Mouse (Mus musculus): ENCODE measurements around the gene Gli2.

GRCm38 (mm10) chr1:118976596-118976995 is 76.8 kb downstream of the Gli2 start:
- TF ChIP-seq CTCF (IDR thresholded peaks at IDR 0.05; ENCODE audit: low read depth, low read length) (no peak), POLR2A (IDR thresholded peaks at IDR 0.05; ENCODE audit: borderline replicate concordance, low read depth, low read length) (no peak)
